Mouse (Mus musculus) T-helper 17 cell (primary cell): Measurements from ENCODE around the gene Sbk2.
"Not testable (repeated sequence)": the region's sequence is repeated elsewhere in the genome, so short reads cannot be mapped to it uniquely, and the experiment has no call there.

Experiments
- in situ Hi-C, 2 experiments: fragments of 300-600 bp; cut with MboI, MseI; formaldehyde crosslinking; loops; 1 replicate in 1 of 2; 2 replicates in 1 of 2; pipeline ENCODE4 v1.15.1; 2025; ENCODE audit warnings: high pct_unique_total_duplicates in 2 of 2

The Sbk2 gene

DNA sequence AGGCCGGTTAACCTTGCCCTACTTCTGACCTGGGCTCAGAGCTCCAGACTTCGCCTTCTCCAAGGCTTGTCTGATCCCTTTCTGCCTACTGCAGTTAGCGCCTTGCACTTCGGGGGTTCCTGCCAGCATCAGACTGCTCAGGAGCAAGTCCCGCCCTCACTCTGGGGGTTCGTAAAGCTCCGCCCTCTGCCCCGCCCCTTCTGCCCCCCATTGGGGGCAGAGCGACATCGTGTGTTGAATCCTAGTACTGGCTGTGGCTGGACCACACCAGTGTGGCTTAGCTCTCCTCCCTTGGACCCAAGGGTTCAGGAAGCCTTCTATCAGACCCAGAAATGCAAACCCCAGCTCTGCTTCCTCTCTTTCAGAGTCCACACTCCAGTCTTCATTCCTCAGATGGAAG lies at the start of gene Sbk2:
Gene Sbk2, minus strand, starts transcription at position 135 of the 400 bp plus-strand sequence.
- in situ Hi-C loops, result no loop called here

GRCm38 (mm10) chr7:5012681-5013513 lies 48.7 kb upstream of the Sbk2 start:
- in situ Hi-C loops, result loop anchor here (10.0 kb wide), 2 partner anchors 1142 to 1308 kb away; partner anchors contain the start of genes Rps9 (in 1 of the 2) and Zfp787 (in 1 of the 2)

DNA sequence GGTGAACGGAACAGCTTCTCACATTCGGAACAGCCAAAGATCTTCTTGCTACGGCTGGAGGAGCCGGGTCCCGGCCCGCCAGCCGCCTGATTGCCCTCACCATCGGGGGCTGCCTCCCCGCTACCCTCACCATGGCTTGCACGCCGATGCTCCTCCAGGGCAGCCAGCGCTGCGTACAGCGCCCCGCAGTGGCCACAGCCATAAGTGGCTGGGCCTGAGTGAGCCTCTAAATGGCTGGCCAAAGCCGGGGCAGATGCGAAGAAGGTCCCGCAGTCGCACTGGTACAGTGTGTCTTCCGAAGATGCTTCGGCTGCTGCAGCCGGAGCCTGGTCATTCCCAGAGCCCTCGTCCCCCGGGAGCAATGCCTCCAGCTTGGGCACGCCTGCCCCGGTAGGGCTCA lies 44.0 kb upstream of the Sbk2 start:
- in situ Hi-C loops, result no loop called here

DNA sequence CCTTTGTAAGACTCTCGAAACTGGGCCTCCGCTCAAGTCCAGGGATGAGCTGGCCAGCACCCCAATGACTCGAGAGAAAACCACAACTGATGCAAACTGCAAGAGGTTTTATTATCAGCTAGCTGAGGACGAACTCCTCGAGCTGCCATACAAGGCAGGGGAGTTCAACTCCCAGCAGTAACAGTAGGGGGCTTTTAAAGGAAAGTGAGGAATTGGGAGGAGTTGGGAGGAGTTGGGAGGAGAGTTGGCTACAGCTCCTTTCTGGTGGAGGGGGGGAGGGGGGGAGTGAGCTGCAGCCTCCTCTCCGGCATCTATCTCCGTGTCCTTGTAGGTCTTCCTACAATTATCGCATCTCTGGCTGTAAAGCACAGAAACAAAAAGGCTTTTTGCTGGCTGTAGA lies 38.7 kb upstream of the Sbk2 start:
- in situ Hi-C loops, result not testable (repeated sequence)

GRCm38 (mm10) chr7:4999876-5000275 lies 35.7 kb upstream of the Sbk2 start:
- in situ Hi-C loops, result no loop called here

GRCm38 (mm10) chr7:4996934-4997333 lies 32.7 kb upstream of the Sbk2 start:
- in situ Hi-C loops, result no loop called here

- in situ Hi-C loops, result no loop called here
These were observed 32.0 kb upstream of the Sbk2 start, which contains the start of gene Zfp579 for GRCm38 (mm10) chr7:4996003-4996895. Zfp579 (minus strand) TSS chr7:4996158.

GRCm38 (mm10) chr7:4995268-4996002 lies 31.2 kb upstream of the Sbk2 start:
- in situ Hi-C loops, result no loop called here

DNA sequence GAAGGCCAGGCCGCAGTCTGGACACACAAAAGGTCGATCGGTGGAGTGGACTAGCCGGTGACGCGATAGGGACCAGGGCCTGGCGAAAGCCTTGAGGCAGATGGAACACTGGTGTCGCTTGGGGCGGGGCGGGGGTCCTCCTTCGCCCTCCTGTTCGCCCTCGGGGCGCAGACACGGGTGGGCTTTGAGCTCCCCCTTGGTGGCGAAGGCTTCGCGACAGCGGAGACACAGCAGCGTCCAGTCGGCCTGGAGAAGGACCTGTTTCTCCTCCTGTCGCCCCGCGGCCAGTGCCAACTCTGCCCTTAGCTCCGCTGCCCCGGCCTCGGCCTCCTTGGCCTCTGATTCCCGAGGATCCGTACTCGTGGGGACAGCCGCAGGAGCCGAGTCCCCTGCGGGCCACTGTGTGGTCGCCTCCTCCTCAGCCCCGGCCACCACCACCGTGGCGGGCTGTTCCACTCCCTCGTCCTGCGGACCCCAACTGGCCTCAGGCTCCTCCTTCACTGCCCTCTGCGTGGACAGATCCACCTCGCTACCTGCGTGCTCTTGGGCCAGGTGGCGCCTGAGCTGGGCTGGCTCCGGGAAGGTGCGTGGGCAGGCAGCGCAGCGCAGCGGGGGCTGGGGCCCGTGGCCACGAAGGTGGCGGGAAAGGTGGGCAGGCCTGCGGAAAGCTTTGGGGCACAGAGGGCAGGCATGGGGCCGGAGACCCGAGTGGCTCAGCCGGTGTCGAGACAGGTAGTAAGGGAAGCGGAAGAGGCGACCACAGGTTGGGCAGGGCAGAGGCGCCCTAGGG lies 30.0 kb upstream of the Sbk2 start:
- in situ Hi-C loops, result no loop called here

DNA sequence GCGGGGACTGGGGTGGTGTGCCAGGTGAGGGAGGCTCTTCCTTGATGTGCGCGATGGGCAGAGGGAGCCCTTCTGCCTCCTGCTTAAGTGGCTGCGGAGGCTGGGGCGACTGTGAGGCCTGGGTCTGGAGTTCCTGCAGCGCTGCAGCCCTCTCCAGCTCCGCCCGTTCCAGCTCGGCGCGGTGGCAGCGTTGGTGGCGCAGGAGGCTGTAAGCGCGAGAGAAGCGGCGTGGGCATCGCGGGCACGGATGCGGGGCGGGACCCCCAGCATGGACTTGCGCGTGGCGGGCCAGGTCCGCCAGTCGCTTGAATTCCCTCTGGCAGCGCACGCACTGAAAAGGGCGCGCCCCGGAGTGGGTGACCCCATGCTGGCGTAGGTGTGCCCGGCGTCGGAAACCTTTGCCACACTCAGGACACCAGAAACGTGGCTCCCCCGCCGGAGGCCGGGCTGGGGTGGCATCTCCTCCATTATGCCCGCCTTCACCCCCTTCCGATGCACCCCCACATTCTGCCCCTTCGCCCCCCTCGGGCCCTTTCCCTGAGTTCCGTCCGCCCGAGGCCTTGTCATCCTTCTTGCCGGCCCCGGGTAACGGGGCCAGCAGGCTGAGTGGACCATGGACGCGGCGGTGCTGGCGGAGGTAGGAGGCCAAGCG lies 29.3 kb upstream of the Sbk2 start:
- in situ Hi-C loops, result no loop called here

GRCm38 (mm10) chr7:4988250-4988649 lies 24.0 kb upstream of the Sbk2 start:
- in situ Hi-C loops, result no loop called here

- in situ Hi-C loops, result no loop called here
These were observed 12.6 kb upstream of the Sbk2 start for GRCm38 (mm10) chr7:4976832-4977231.

DNA sequence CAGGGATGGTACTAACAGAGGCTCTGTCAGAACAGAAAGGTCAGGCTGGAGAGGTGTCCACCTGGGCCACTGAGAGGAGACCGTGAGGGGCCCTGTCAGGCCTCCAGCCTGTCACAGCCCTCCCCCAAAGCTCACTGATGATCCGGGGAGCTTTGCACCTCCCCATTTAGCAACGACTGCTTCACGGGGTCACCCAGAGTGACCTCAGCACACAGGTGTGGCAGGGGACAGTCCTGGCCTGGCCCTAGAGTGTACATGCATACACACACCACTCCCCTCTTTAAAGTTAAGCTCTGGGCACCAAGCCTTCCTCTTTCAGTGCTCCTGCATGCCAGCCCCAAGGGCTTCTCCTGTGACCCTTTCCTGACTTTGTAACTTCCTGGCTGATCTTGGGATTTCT lies 11.2 kb upstream of the Sbk2 start:
- in situ Hi-C loops, result no loop called here

- in situ Hi-C loops, result no loop called here
These were observed 8.3 kb upstream of the Sbk2 start for GRCm38 (mm10) chr7:4972321-4973047.

DNA sequence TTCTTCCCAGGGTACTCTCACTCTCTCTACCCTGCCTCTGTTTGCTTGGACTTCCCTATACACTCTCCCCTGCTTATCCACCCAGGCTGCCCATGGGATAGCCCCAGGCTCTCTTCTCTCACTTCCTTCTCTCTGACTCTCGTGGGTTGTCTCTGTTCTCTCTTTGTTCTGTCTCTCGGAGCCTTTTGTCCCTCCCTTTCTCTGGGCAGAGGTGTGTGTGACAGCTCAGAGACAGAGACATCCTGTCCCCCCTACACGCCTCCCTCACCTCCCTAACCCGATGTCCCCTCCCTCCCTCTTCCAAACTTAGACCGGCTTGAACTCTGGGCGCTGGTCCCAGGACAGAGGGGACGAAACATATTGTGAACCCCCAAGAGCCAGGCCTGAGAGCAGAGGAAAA lies 7.5 kb upstream of the Sbk2 start:
- in situ Hi-C loops, result no loop called here

DNA sequence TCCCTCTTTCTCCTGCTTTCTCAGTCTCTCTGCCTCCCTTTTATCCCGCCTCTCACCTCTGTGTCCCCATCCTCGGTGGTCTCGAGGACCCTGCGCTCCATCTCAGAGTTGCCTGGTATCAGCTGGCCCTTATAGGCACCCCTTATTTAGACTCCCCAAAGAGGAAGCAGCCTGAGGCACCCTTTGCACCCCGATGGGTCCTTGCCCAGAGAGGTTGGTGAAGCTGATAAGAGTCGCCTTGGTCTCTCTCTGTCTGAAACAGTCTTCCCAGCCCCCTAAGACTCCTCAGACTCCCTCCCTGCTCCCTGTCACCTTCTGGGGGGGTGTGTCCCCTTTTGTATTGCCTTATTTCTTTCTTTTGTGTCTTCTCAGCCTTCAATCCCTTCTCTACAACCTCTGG lies 6.9 kb upstream of the Sbk2 start, which contains the start of gene Sbk3:
Gene Sbk3, minus strand, starts transcription at position 101 of the 400 bp plus-strand sequence.
- in situ Hi-C loops, result no loop called here

- in situ Hi-C loops, result no loop called here
These were observed 782 bp upstream of the Sbk2 start for GRCm38 (mm10) chr7:4964988-4965387.

GRCm38 (mm10) chr7:4963527-4963926 lies 679 bp downstream of the Sbk2 start:
- in situ Hi-C loops, result no loop called here

GRCm38 (mm10) chr7:4957361-4957760 lies 6.8 kb downstream of the Sbk2 start:
- in situ Hi-C loops, result no loop called here
